Mouse (Mus musculus): ENCODE data around the gene Selenbp2.
A peak's percentile ranks its signal among the peaks of the same experiment; 100 is the strongest.
"Not testable (repeated sequence)": the region's sequence is repeated elsewhere in the genome, so short reads cannot be mapped to it uniquely, and the experiment has no call there.

Gene Selenbp2

DNA sequence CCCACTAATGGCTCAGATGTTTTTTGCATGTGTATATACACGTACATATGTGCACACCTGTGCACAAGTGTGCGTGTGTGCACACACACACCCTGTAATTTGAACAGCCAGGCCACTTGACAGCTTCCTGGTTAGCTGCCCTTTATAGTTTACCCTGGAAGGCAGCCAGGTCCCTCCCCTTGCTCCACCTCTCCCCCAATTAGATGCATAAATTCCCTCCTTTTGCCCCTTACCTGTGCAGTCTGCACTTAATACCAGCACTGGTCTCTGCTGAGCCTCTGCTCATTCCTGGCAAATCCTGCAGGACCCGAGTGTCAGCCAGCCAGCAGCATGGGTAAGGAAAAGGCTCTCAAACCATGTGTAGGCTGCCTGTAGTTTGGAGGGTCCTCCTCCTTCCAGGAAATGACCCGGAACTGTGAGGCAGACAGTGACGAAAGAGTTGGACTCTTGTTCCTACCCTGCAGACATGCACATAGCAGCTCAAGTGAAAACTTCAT lies at the start of gene Selenbp2:
TSS of gene Selenbp2 (plus strand) at position 228 of the 497 bp plus-strand sequence.
- DNase-seq (ENCODE audit: low read depth, low spot score) = no peak

GRCm38 (mm10) chr3:94648755-94649590 lies 44.4 kb upstream of the Selenbp2 start:
- peak; percentile 19 for DNase-seq (ENCODE audit: low read depth, low spot score)

DNA sequence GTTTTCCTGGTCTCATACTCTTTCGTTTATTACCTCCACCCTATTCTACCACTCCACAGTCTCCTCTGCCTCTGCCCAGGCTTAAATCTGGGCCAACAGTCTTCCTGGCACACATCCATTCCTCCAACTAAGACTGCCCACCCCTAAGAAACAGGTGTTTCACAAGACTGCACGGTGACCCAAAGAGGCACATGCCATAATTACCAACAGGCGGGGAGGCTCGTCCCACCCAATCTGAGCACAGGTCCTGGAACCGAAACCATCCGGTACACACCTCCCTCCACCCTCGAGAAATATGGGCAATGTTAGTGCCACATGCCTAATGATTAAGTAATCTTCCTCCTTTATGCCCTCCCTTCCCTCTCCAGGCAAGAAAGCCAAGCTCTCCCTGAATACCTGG lies 42.9 kb upstream of the Selenbp2 start:
- no peak for DNase-seq (ENCODE audit: low read depth, low spot score)

GRCm38 (mm10) chr3:94653967-94654366 lies 39.4 kb upstream of the Selenbp2 start:
- not testable (repeated sequence) for DNase-seq (ENCODE audit: low read depth, low spot score)

- DNase-seq (ENCODE audit: low read depth, low spot score) = not testable (repeated sequence)
Measured at GRCm38 (mm10) chr3:94657852-94658739, 35.3 kb upstream of the Selenbp2 start.

GRCm38 (mm10) chr3:94658740-94659095 lies 34.6 kb upstream of the Selenbp2 start, which contains the start of gene Tuft1:
TSS of gene Tuft1 (minus strand) at chr3:94658872.
- DNase-seq (ENCODE audit: low read depth, low spot score) = not testable (repeated sequence)

- not testable (repeated sequence) for DNase-seq (ENCODE audit: low read depth, low spot score)
Measured at GRCm38 (mm10) chr3:94659142-94659748, 34.1 kb upstream of the Selenbp2 start.

DNA sequence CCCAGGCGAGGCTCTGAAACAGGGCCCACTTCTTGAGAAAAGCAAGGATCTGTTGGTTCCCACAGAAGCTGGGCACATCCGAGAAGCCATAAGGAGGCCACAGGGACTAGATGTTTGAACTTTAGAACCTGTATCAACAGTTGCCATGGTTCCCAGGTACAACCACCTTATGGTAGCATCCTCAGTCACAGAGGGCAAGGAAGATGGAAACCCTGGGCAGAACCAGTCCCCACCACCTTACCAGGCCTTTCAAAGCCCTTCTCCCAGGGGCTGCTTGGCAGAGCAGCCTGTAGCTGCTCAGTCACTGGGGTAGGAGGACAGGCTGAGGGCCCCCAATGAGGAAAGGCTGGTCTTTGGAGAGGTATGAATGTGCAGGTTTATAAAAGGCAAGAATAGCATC lies 32.5 kb upstream of the Selenbp2 start:
- not testable (repeated sequence) for DNase-seq (ENCODE audit: low read depth, low spot score)

GRCm38 (mm10) chr3:94665060-94665802 lies 28.1 kb upstream of the Selenbp2 start:
- DNase-seq (ENCODE audit: low read depth, low spot score) = not testable (repeated sequence)

- DNase-seq (ENCODE audit: low read depth, low spot score) = not testable (repeated sequence)
Measured at GRCm38 (mm10) chr3:94665896-94666295, 27.5 kb upstream of the Selenbp2 start.

DNA sequence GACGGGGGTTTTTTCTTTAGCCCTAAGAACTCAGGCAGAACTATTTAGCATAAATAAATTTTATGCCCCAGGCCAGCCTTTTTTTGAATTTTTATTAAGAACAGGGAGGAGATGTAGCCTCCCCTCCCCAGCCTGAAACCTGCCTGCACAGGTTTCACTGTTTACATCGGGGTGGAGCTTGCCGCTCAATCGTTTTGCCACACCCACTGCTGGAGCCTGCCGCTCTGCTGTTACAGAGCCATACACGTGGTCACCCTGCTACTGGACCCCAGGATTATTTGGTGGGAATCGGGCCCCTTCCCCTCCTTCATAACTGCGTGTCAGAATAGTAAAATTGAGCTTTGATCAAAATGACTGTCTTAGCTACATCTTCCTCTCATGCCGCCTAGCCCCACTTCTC lies 18.3 kb upstream of the Selenbp2 start:
- not testable (repeated sequence) for DNase-seq (ENCODE audit: low read depth, low spot score)

DNA sequence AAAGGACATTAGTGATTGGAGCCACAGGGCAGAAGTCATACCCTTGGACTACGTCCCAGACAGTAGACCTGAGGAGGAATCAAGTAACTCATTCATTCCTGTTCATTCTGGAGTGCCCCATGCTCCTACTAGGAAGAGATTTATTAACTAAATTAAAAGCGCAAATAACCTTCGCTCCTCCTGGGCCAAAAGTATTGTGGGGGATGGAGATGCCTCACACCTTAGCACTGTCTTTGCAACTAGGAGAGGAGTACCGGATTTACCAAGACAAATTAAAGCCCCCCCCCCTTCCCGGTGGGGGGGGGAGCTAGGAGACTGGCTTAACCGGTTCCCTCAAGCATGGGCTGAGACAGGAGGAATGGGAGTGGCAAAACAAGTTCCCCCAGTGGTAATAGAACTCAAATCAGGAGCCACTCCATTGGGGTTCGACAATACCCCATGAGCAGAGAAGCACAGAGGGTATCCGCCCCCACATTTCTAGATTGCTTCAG lies 14.0 kb upstream of the Selenbp2 start:
- DNase-seq (ENCODE audit: low read depth, low spot score) = no peak

- not testable (repeated sequence) for DNase-seq (ENCODE audit: low read depth, low spot score)
Measured at GRCm38 (mm10) chr3:94680032-94680431, 13.3 kb upstream of the Selenbp2 start.

- DNase-seq (ENCODE audit: low read depth, low spot score) = no peak
Measured at GRCm38 (mm10) chr3:94680783-94681182, 12.6 kb upstream of the Selenbp2 start.

DNA sequence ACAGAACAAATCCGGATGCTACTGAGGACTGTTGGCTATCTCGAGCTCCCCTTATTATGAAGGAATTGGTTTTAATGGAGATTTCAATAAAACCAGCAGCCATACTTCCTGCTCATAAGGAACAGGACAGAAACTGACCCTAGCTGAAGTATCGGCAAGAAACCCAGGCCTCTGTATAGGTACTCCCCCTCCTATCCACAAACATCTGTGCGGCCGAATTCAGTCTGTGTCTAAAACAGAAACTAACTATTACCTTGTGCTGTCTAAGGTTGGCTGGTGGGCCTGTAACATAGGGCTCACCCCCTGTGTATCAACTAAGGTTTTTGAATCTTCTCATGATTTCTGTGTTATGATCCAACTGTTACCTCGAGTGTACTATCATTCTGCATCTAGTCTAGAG lies 9.7 kb upstream of the Selenbp2 start:
- DNase-seq (ENCODE audit: low read depth, low spot score) = no peak

DNA sequence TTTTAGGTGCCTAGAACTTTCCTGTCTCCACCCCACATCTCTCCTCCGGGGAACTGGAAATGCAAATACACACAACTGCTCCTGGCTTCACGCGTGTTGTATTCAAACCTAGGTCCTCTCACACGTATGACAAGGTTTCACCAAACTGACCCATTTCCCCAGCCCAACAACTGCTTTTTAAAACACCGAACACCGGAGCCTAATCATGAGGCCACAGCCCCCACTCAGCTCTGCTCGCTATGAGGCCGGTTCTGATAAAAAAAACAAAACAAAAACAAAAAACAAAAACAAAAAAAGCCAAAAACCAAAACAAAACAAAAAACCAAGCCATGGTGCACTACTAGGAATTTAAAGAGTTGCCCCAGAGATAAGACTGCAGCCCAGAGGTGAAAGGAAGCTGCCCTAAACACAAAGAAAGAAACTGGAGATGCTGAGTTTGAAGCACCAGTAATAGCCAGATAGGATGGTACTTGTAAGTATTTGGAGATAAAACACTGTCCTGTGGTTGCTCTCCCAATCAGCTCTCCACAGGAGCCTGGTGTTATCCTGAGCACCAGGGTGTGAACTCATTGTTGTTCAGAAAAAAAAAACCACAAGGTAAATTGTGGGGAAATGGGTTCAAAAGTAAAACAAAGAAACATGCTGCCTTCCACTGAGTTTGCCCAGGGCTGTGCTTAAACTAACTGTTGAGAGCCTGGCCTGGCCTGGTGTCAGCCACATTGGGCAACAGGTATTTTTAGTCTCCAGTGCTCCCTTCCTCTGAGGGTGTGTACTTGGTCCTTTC lies 7.2 kb upstream of the Selenbp2 start:
- DNase-seq (ENCODE audit: low read depth, low spot score) = not testable (repeated sequence)

- DNase-seq (ENCODE audit: low read depth, low spot score) = not testable (repeated sequence)
Measured at GRCm38 (mm10) chr3:94688698-94689097, 4.7 kb upstream of the Selenbp2 start.

DNA sequence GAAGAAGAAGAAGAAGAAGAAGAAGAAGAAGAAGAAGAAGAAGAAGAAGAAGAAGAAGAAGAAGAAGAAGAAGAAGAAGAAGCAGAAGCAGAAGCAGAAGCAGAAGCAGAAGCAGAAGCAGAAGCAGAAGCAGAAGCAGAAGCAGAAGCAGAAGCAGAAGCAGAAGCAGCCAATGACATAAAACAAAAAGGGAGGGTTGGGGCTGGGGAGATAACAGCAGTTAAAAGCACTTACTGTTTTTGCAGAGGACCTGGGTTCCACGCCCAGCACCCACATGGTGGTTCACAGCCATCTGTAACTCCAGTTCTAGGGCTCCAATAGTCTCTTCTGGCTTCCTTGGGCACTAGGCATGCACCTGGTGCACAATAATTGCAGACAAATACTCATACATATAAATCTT lies 4.2 kb upstream of the Selenbp2 start:
- not testable (repeated sequence) for DNase-seq (ENCODE audit: low read depth, low spot score)

- not testable (repeated sequence) for DNase-seq (ENCODE audit: low read depth, low spot score)
Measured at GRCm38 (mm10) chr3:94690162-94690561, 3.2 kb upstream of the Selenbp2 start.

Data from telencephalon, adult 2 months (tissue).